Mouse (Mus musculus) olfactory bulb, adult 2 months (tissue): ENCODE results near the gene Trpt1. TPM values are rescaled to one million over a fixed set of nuclear protein-coding genes. Genes with fewer than 3 reads are reported as not detected.

Experiments used
- H3K27ac ChIP-seq: fragments of 200-500 bp; 2 replicates; pipeline ENCODE4 v1.5.1; 2012; ENCODE audit warnings: low read depth, low read length; ENCODE audit not compliant: insufficient read depth
- H3K4me1 ChIP-seq: fragments of 200-500 bp; 2 replicates; pipeline ENCODE4 v1.6.1; 2012; ENCODE audit warnings: low read length; ENCODE audit not compliant: control insufficient read depth, insufficient read depth
- H3K4me3 ChIP-seq: fragments of 200-500 bp; 2 replicates; pipeline ENCODE4 v1.5.1; 2012; ENCODE audit warnings: mild to moderate bottlenecking, low read depth, low read length, moderate library complexity; ENCODE audit not compliant: insufficient read depth
- CTCF ChIP-seq: fragments of 200-500 bp; IDR thresholded peaks from 2 replicates; pipeline ENCODE4 v1.5.1; 2012; ENCODE audit warnings: low read depth, mild to moderate bottlenecking, low read length, moderate library complexity; ENCODE audit not compliant: insufficient read depth
- POLR2A ChIP-seq: fragments of 200-500 bp; IDR thresholded peaks from 2 replicates; pipeline ENCODE4 v1.6.1; 2012; ENCODE audit warnings: mild to moderate bottlenecking, low read depth, low read length, moderate library complexity; ENCODE audit not compliant: insufficient read depth
- WGBS: fragments of 180-500 bp; shearing (Covaris S2); methylation state at CpG from one replicate; pipeline ENCODE4 v1.1.7; 2018; 5-methylcytosine and 5-hydroxymethylcytosine counted together
- polyA plus RNA-seq: library from polyadenylated mRNA; stranded (reverse); fragments of >200 nt; gene quantifications from 2 replicates; pipeline ENCODE4 v1.2.4, GENCODE M21; 2012; ENCODE audit warnings: low replicate concordance; ENCODE audit not compliant: missing spikeins, insufficient read depth, insufficient read length

The Trpt1 gene
- polyA plus RNA-seq, 1 experiment, result not detected

DNA sequence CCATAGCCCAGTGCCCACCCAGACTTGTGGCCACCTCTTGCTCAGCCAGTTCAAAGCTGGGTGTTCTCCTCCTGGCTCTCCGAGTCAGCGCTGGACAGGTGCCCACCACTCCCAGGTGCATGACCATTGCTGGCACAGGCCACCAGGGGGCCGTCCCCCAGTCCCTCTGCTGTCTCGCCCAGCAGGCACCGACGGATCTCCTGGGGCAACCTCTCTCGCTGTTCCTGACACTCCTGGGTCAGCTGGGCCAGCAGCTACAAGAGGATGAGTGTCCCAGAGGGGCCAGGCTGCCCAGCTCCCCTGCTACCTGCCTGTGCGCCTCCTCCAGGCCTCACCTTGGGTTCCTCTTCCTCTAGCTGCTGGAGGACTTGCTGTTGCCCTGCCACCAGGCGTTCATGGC lies 41.9 kb upstream of the Trpt1 start:
- Histone ChIP-seq H3K4me3 (no peak overlapping the region), H3K4me1 (peaks cover 10% of the 10 kb centered on the region), H3K27ac (no peak overlapping the region)
- TF ChIP-seq CTCF (no peak), POLR2A (no peak)
- 53% methylated on average over 9 of the region's 9 CpGs for WGBS

DNA sequence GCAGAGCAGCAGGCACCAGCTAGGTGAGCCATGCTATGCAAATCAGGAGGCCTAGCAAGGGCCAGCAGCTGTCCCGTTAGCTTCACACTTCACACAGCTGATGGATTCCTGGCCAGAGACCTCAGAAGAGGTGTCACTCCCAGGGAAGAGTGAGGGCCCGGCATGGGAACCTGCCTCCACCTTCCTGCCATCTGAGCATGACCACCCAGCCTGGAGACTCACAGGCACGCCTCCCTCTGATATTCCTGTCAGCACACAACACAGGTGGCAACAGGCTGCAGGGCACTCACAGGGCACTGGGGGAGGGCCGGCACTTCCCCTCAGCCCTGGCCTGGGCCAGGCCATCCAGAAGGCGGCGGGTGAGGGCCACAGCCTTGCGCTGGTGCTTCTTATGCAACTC lies 40.5 kb upstream of the Trpt1 start:
- 87% methylated on average over 7 of the region's 7 CpGs for WGBS
- TF ChIP-seq CTCF, result no peak
- TF ChIP-seq POLR2A, result no peak
- Histone ChIP-seq H3K27ac (no peak overlapping the region), H3K4me3 (no peak overlapping the region), H3K4me1 (peaks cover 10% of the 10 kb centered on the region)

DNA sequence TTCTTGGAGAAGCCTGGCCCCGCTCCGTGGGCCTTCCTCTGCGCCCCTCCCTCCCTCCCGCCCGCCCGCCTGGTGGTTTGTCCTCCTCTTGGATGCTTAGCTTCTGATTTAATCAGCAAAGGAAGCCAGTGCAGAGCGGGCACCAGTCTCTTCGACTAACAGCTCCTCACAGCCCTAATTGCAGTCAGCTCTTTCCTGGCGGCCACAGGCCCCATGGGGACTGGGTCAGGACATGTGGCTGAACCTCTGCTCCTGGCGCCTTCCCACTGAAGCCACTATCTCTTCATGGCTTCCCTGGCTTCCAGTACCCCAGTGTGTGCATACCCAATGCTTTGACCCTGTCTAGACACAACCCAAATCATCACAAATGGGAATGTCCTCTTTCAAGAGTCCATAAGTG lies 39.5 kb upstream of the Trpt1 start:
- 84% methylated on average over 10 of the region's 10 CpGs for WGBS
- peaks cover 10% of the 10 kb centered on the region for H3K4me1 ChIP-seq
- no peak overlapping the region for H3K27ac ChIP-seq
- no peak overlapping the region for H3K4me3 ChIP-seq
- TF ChIP-seq POLR2A (no peak), CTCF (no peak)

DNA sequence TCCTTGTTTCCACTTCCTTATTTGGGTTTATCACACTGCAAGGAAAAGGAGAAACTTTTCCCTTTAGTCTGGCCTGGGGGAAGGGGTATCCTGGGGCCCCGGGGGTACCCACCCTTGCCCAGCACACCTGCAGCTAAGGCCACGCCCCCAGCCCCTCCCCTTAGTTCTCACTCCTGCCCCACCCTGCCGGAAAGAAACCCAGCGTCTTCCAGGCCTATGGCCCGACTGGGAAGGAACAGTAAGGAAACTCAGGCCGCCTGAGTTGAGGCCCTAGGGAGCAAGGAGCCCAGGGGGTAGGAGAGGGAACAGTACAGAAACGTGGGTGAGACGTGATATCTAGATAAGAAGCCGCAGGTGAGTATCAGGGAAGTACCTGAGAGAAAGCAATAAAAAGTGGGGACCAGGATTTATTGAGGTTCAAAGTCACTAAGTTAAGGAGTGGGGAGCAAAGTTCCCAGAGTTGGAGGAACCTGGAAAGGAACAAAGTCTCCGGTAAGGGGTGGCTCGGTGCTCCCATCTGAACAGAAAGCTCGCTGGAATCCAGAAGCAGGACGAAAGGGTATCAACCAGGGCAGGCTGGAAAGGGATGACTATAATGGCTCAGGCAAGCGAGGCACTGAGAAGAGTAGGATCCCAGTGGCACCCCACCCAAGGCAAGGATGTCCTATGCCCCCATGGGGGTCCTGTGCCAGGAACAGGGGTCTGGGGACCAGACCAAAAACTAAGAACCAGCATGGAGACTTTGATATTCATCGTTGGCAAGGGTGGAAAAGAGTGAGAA lies 27.2 kb upstream of the Trpt1 start:
- TF ChIP-seq POLR2A (no peak), CTCF (no peak)
- WGBS, result 36% methylated on average over 15 of the region's 15 CpGs
- peak overlapping the region; percentile 48; the same call in 1 of the 2 replicates for H3K4me3 ChIP-seq
- peaks cover 20% of the 10 kb centered on the region for H3K4me1 ChIP-seq
- no peak overlapping the region for H3K27ac ChIP-seq

DNA sequence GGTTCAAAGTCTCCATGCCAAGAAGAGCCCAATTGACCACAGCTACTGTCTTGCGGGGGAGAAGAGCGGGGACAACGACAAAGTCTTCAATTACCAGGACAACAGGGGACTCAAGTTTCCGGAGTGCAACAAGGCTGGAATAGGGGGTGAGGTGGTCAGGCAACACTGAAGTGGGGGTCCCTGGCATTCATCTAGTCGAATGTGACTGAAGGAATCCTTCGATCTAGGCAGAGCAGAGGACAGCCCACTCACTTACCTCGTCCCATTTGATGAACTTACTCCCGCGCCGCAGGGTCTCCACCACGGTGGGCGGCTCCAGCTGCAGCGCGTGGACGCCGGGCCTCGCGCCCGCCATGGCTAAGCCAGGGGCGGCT lies 26.7 kb upstream of the Trpt1 start:
- H3K4me1 ChIP-seq, result peaks cover 22% of the 10 kb centered on the region
- H3K27ac ChIP-seq, result no peak overlapping the region
- H3K4me3 ChIP-seq, result peak overlapping the region; percentile 48
- no peak for TF ChIP-seq POLR2A
- TF ChIP-seq CTCF, result no peak
- 4% methylated on average over 20 of the region's 20 CpGs for WGBS

DNA sequence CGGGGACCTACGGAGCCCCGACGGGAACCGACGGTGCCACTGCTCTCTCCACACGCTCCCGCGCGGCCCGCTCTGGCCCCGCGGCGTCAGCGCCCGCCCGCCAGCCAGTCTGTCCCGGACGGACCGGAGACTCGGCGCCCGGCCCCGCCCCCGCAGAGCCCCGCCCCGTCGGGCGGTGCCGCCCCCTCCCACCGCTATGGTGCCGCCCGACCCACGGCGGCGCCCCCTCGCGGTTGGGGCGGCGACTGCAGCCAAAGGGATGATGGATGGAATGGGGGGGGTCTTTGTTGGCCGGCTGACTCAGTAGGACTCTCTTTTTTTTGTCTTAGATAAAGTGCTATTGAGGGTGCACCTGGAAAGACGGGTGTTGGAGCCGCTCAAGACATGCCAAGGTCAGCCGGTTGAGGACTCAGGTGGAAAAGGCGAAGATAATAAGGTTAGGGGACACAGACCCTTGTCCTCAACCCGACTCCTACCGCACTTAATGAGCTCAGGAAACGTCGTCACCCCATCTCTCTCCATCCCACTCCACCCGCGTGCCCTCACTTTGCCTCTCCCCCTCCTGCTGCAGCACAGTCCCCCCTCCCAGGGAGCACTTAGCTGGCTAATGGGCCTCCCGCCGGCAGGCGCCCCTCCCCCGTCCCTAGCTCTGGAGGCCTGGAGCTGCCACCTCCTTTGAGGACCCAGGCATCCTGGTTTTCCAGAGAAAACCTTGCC lies 26.1 kb upstream of the Trpt1 start:
- H3K4me3 ChIP-seq, result peak overlapping the region; percentile 48
- WGBS, result 2% methylated on average over 55 of the region's 55 CpGs
- H3K4me1 ChIP-seq, result peaks cover 22% of the 10 kb centered on the region
- TF ChIP-seq CTCF (peak; percentile 58), POLR2A (no peak)
- H3K27ac ChIP-seq, result no peak overlapping the region

DNA sequence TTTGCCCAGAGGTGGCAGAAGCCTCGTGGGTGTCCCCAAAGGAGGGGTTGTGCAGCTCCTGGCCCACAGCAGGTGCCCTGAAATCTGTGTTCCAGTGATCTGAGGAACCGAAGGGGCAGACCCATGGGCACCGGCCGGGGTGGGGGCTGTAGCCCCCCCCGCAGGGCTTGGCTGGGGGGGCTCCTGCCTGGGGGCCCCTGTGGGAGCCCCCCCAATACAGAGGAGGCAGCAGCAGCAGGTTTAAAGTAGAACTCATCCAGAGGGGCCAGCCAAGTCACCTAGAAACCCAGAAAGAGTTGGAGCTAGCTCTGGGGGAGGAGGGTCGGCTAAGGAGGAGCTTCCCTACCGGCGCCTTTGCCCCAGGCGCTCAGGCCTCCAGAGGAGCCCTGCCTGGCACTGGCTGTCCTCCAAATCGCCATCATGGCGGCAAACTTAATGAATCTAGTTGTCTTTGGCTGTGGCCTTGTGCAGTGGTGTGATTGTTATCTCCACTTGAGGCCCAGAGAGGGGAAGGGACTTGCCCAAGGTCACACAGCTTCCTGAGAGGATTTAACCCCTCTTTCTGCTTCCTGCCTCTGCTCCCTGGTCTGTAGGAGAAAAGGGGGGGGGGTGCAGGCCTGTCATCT lies 25.4 kb upstream of the Trpt1 start:
- Histone ChIP-seq H3K4me3 (no peak overlapping the region), H3K27ac (no peak overlapping the region), H3K4me1 (peaks cover 22% of the 10 kb centered on the region)
- no peak for TF ChIP-seq CTCF
- no peak for TF ChIP-seq POLR2A
- WGBS, result 26% methylated on average over 11 of the region's 11 CpGs

DNA sequence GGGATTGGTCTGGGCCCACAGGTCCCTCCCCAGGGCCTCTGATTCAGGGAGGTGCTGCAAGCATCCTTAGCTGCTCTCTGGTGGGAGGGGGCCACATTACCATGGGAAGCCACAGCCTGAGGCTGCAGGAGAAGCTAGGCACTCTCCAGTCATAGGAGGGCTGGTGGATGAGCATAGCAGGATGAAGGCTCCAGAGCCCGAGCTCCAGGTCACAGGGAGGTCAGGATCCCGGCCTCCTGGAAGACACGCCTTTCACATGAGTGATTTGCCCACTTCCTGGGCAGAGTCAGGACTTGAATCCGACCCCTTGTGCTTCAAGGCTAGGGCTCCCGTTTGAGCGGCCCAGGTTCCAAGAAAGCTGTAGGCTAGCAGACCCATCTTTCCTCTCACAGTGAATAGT lies 24.3 kb upstream of the Trpt1 start:
- WGBS, result 74% methylated on average over 6 of the region's 6 CpGs
- Histone ChIP-seq H3K27ac (no peak overlapping the region), H3K4me1 (peaks cover 31% of the 10 kb centered on the region), H3K4me3 (no peak overlapping the region)
- TF ChIP-seq POLR2A, result no peak
- no peak for TF ChIP-seq CTCF

DNA sequence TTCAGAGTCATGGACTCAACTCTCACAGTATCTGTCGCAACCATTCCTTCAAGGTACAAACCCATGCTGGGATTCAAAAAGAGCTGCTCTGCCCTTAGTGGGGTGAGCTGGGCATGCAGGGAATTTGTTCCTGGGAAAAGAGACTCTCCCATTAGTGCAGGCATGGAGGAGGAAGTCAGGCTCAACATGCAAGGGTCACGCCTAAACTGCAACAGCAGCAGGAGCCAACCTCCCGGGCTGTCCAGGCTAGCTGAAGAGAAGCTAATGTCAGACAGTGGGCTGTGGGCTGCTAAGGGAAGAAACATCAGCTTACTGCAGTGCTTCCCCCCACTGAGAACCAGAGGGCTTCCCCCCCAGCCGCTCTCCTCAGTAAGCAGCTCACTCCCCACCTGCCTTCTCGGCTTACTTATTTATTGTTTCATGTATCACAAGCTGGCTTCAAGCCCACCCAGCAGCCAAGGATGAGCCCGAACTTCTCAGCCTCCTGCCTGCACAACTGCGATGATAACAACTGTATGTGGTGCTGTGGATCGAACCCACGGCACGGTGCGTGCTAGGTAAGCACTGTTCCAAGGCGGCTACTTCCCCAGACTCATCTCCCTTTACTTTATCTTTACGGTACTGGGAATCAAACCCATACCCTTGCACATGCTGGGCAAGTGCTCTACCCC lies 23.5 kb upstream of the Trpt1 start:
- TF ChIP-seq POLR2A (no peak), CTCF (no peak)
- H3K4me3 ChIP-seq, result no peak overlapping the region
- 86% methylated on average over 13 of the region's 13 CpGs for WGBS
- H3K27ac ChIP-seq, result no peak overlapping the region
- H3K4me1 ChIP-seq, result peaks cover 31% of the 10 kb centered on the region
